Mouse (Mus musculus) kidney, embryonic 14.5 days (tissue): ENCODE results near the gene Cldnd2. TPM values are rescaled to one million over a fixed set of nuclear protein-coding genes. Genes with fewer than 3 reads are reported as not detected.

Source experiments
- microRNA-seq: library from miRNA; unstranded; fragments of <30 nt; microRNA quantifications from one replicate; pipeline ENCODE4, GENCODE M21; 2016
- polyA plus RNA-seq: library from polyadenylated mRNA; unstranded; fragments of >200 nt; fragmentation: Nextera tagmentation; extraction: Ambion mirVana; gene quantifications from 2 replicates; pipeline ENCODE4 v1.2.1, GENCODE M21; 2014

Cldnd2 gene
- polyA plus RNA-seq, 1 experiment from 2014 or later: not detected

Small RNAs within 50 kb of the gene (microRNA-seq; reads per million reads assigned to microRNA genes)
- gene Mir7051: 1.9 reads per million

Other genes with a start within 250 kb of the Cldnd2 start
- gene Zfp715, start 127.5 kb upstream of the Cldnd2 start, polyA plus RNA-seq: 9.0 and 14.7 TPM in 2 replicates
- gene Siglecf, start 89.4 kb upstream of the Cldnd2 start, polyA plus RNA-seq: not detected in 2 replicates
- 1.7 and 1.9 TPM in 2 replicates for gene Siglecg, start 32.6 kb upstream of the Cldnd2 start, polyA plus RNA-seq
- gene Lim2, start 13.1 kb upstream of the Cldnd2 start, polyA plus RNA-seq: not detected in 2 replicates
- gene Nkg7, start 3.7 kb upstream of the Cldnd2 start, polyA plus RNA-seq: 0.41 TPM in 1 of 2 replicates, not detected in the other
- gene Etfb, start 3.3 kb downstream of the Cldnd2 start, polyA plus RNA-seq: 323 and 358 TPM in 2 replicates
- gene Gm45233, start 3.3 kb downstream of the Cldnd2 start, polyA plus RNA-seq: 0.27 TPM in 1 of 2 replicates, not detected in the other
- 2.9 and 3.6 TPM in 2 replicates for gene Vsig10l, start 22.4 kb downstream of the Cldnd2 start, polyA plus RNA-seq
- 0.72 and 0.84 TPM in 2 replicates for gene Iglon5, start 49.3 kb downstream of the Cldnd2 start, polyA plus RNA-seq
- gene 4931406B18Rik, start 65.2 kb downstream of the Cldnd2 start, polyA plus RNA-seq: not detected in 2 replicates
- 0.85 and 1.7 TPM in 2 replicates for gene Cd33, start 103.6 kb downstream of the Cldnd2 start, polyA plus RNA-seq
- gene Zfp658, start 121.5 kb downstream of the Cldnd2 start, polyA plus RNA-seq: 2.0 and 4.0 TPM in 2 replicates
- 9.9 and 14.1 TPM in 2 replicates for gene Zfp719, start 138.8 kb downstream of the Cldnd2 start, polyA plus RNA-seq
- 0.19 and 0.23 TPM in 2 replicates for gene Zfp819, start 166.4 kb downstream of the Cldnd2 start, polyA plus RNA-seq
- gene Ceacam18, start 193.9 kb downstream of the Cldnd2 start, polyA plus RNA-seq: not detected in 2 replicates
- gene Siglece, start 219.4 kb downstream of the Cldnd2 start, polyA plus RNA-seq: 0.39 and 0.95 TPM in 2 replicates
- gene Ctu1, start 231.2 kb downstream of the Cldnd2 start, polyA plus RNA-seq: 11.4 and 12.6 TPM in 2 replicates
- gene Klk14, start 249.6 kb downstream of the Cldnd2 start, polyA plus RNA-seq: not detected in 2 replicates